Mouse (Mus musculus) lung, postnatal 0 days (tissue): ENCODE measurements around the gene Snx4. TPM values are rescaled to one million over a fixed set of nuclear protein-coding genes. Genes with fewer than 3 reads are reported as not detected.

Source experiments
- ATAC-seq: fragments of 200-750 bp; cut with Nextera tagmentation; 2 replicates; pipeline ENCODE4 v1.8.0; 2017; ENCODE audit warnings: moderate library complexity
- DNase-seq: peaks from one replicate; pipeline ENCODE4 v3.0.0-alpha.2; 2016; ENCODE audit warnings: low spot score
- H3K27ac ChIP-seq: fragments of 300-500 bp; sonication (generic); 2 replicates; pipeline ENCODE4 v1.5.1; 2014; ENCODE audit warnings: antibody characterized with exemption, mild to moderate bottlenecking, low read length, mixed read lengths
- H3K27me3 ChIP-seq: fragments of 300-500 bp; sonication (generic); replicated peaks from 2 replicates; pipeline ENCODE4 v1.6.1; 2014; ENCODE audit warnings: low read length, mixed read lengths; ENCODE audit not compliant: insufficient read depth
- H3K36me3 ChIP-seq: fragments of 300-500 bp; sonication (generic); 2 replicates; pipeline ENCODE4 v1.6.1; 2014; ENCODE audit warnings: low read length, mixed read lengths; ENCODE audit not compliant: insufficient read depth
- H3K4me1 ChIP-seq: fragments of 300-500 bp; sonication (generic); 2 replicates; pipeline ENCODE4 v1.6.1; 2014; ENCODE audit warnings: antibody characterized with exemption, low read depth, low read length, mixed read lengths; ENCODE audit not compliant: insufficient read depth
- H3K4me2 ChIP-seq: fragments of 300-500 bp; sonication (generic); replicated peaks from 2 replicates; pipeline ENCODE4 v1.6.1; 2014; ENCODE audit warnings: low read depth, mild to moderate bottlenecking, low read length, moderate library complexity, mixed read lengths
- H3K4me3 ChIP-seq: fragments of 300-500 bp; sonication (generic); 2 replicates; pipeline ENCODE4 v1.5.1; 2014; ENCODE audit warnings: low read depth, low read length
- H3K9ac ChIP-seq: fragments of 300-500 bp; sonication (generic); replicated peaks from 2 replicates; pipeline ENCODE4 v1.6.1; 2014; ENCODE audit warnings: low read depth, mild to moderate bottlenecking
- H3K9me3 ChIP-seq: fragments of 300-500 bp; sonication (generic); 2 replicates; pipeline ENCODE4 v1.6.1; 2016; ENCODE audit warnings: low read length, mixed read lengths
- CTCF ChIP-seq: IDR thresholded peaks from 2 replicates; pipeline ENCODE4 v1.5.1; 2016; ENCODE audit warnings: antibody characterized with exemption, mild to moderate bottlenecking
- EP300 ChIP-seq: IDR thresholded peaks from 2 replicates; pipeline ENCODE4 v1.6.1; 2016; ENCODE audit warnings: antibody characterized with exemption, mild to moderate bottlenecking, control low read depth
- WGBS: fragments of 180-500 bp; shearing (Covaris S2); extraction: QIAGEN DNeasy Blood & Tissue Kit; methylation state at CpG from one replicate; pipeline ENCODE4 v1.1.7; 2014; 5-methylcytosine and 5-hydroxymethylcytosine counted together
- polyA plus RNA-seq: library from polyadenylated mRNA; unstranded; fragments of >200 nt; fragmentation: Nextera tagmentation; extraction: Ambion mirVana; gene quantifications from 2 replicates; pipeline ENCODE4 v1.2.1, GENCODE M21; 2015

The Snx4 gene
- polyA plus RNA-seq, 1 experiment from 2014 or later, result 121 TPM

DNA sequence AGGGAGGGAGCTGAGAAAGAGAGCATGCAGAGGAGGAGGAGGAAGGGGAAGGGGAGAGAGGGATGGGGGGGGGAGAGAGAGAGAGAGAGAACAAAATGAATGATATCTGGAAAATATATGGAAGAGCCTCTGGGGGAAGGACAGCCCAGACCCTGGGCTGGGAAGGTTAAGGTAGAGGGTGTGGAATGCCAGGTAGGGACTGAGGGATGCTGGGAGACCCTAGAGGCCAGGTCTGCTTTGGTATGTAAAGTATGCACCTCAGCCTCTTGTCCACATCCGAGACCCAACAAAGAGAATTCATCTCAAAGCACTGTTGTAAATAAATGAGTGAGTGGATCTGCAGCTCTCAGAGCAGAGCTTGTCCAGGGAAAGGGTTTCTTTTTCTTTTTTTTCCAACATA is 91.1 kb downstream of the Snx4 start:
- DNase-seq (no peak), ATAC-seq (no peak)
- Histone ChIP-seq H3K36me3 (no peaks in the 10 kb centered on the region), H3K9me3 (no peaks in the 10 kb centered on the region), H3K27me3 (no peaks in the 10 kb centered on the region), H3K4me3 (no peak overlapping the region), H3K9ac (no peak overlapping the region), H3K27ac (no peak overlapping the region), H3K4me1 (no peaks in the 10 kb centered on the region), H3K4me2 (no peak overlapping the region)
- 53% methylated on average over 1 of the region's 1 CpGs for WGBS
- no peak for TF ChIP-seq CTCF
- TF ChIP-seq EP300, result no peak

DNA sequence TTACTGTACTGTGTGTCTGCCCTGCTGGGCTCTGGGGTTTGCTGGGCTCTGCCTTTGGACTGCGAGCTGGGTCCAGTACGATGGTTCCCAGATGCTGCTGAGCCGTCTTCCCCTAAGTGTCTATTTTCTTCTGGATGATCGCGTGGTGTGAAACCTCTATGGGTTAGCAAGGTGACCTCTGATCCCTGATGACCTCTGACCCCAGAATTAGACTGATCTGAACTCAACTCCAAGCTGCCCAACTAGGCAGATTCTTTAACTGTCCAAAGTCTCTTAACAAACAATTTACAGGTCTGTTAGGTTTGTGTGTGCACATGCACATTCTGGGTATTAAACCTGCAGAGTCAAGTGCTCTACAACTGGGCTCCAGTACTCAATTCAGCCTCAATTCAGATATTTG is 91.9 kb downstream of the Snx4 start:
- H3K27ac ChIP-seq, result no peak overlapping the region
- no peaks in the 10 kb centered on the region for H3K36me3 ChIP-seq
- ATAC-seq, result no peak
- no peak overlapping the region for H3K9ac ChIP-seq
- no peaks in the 10 kb centered on the region for H3K4me1 ChIP-seq
- no peaks in the 10 kb centered on the region for H3K9me3 ChIP-seq
- TF ChIP-seq EP300, result no peak
- no peak for DNase-seq
- 65% methylated on average over 5 of the region's 5 CpGs for WGBS
- H3K4me2 ChIP-seq, result no peak overlapping the region
- no peaks in the 10 kb centered on the region for H3K27me3 ChIP-seq
- no peak overlapping the region for H3K4me3 ChIP-seq

DNA sequence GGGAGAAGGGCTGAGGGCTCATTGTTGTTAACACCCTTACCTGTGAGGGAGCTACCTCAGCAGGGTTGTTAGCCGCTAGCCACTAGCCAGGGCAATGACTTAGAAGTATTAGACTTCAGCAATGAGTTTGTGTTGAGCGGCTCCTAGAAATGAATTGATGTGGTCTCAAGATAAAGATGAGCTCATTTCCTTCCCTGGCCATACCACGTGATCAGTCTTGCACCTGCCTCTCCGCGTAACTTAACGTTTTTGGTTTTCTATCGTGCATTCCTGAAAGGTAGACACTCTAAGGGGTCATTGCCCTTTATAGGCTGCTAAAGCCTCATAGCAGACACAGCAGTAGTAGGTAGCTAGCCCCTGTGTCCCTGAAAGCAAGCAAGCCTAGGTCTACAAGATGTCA is 92.4 kb downstream of the Snx4 start:
- no peaks in the 10 kb centered on the region for H3K4me1 ChIP-seq
- ATAC-seq (no peak), DNase-seq (no peak)
- H3K27ac ChIP-seq, result no peak overlapping the region
- TF ChIP-seq EP300, result no peak
- TF ChIP-seq CTCF, result no peak
- WGBS, result 69% methylated on average over 7 of the region's 7 CpGs
- H3K36me3 ChIP-seq, result no peaks in the 10 kb centered on the region
- no peaks in the 10 kb centered on the region for H3K27me3 ChIP-seq
- H3K9ac ChIP-seq, result no peak overlapping the region
- H3K4me3 ChIP-seq, result no peak overlapping the region
- no peak overlapping the region for H3K4me2 ChIP-seq
- no peaks in the 10 kb centered on the region for H3K9me3 ChIP-seq

DNA sequence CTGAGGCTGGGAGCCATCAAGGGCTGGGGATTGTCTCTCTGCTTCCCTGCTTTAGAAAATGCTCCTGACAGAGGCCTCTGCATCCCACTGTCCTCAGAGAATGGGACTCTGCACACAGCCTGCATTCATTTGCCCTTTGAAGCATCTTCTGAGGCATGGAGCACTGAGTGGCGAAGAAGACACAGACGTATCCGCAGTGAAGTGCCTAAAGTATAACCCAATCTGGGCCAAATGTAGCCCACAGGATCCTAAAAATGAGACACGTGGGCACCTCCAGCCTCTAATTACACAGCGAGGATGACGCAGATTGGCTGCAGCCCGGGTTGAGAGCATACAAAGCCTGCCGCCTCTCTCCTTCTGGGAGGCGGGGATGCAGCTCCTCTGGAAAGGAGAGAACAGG is 93.1 kb downstream of the Snx4 start:
- no peak overlapping the region for H3K4me3 ChIP-seq
- H3K4me2 ChIP-seq, result no peak overlapping the region

DNA sequence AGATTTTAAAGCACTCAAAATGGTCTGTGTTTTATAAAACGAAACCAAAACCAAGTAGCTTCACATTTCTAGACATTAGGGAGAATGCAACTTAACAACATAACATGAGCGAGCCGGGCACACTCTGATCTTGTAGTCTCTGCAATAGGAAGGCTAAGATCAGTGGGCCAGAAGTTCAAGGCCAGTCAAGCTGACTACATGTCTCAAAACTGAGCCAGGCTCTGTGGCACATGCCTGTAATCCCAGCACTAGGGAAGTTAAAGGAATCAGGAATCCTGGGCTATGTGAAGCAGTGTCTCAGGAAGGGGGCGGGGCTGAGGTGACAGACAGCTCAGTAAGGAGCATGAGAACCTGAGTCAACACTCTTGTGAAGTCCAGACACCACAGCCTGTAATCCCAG is 93.6 kb downstream of the Snx4 start:
- H3K4me3 ChIP-seq, result no peak overlapping the region
- DNase-seq (peak; percentile 49), ATAC-seq (peak; percentile 44; the same call in 1 of the 2 replicates)
- no peak for TF ChIP-seq CTCF
- no peak for TF ChIP-seq EP300
- H3K4me2 ChIP-seq, result no peak overlapping the region
- WGBS, result 73% methylated on average over 4 of the region's 4 CpGs
- H3K9ac ChIP-seq, result no peak overlapping the region
- H3K27ac ChIP-seq, result no peak overlapping the region
- no peaks in the 10 kb centered on the region for H3K9me3 ChIP-seq
- H3K36me3 ChIP-seq, result no peaks in the 10 kb centered on the region
- no peaks in the 10 kb centered on the region for H3K27me3 ChIP-seq
- H3K4me1 ChIP-seq, result no peaks in the 10 kb centered on the region

More for the DNA sequence above, 93.1 kb downstream of the Snx4 start:
- ATAC-seq, result no peak
- no peak overlapping the region for H3K27ac ChIP-seq
- no peaks in the 10 kb centered on the region for H3K27me3 ChIP-seq
- 67% methylated on average over 9 of the region's 9 CpGs for WGBS
- H3K36me3 ChIP-seq, result no peaks in the 10 kb centered on the region
- H3K9ac ChIP-seq, result no peak overlapping the region
- H3K4me1 ChIP-seq, result no peaks in the 10 kb centered on the region
- H3K9me3 ChIP-seq, result no peaks in the 10 kb centered on the region
- TF ChIP-seq CTCF, result no peak
- TF ChIP-seq EP300, result no peak
- no peak for DNase-seq

DNA sequence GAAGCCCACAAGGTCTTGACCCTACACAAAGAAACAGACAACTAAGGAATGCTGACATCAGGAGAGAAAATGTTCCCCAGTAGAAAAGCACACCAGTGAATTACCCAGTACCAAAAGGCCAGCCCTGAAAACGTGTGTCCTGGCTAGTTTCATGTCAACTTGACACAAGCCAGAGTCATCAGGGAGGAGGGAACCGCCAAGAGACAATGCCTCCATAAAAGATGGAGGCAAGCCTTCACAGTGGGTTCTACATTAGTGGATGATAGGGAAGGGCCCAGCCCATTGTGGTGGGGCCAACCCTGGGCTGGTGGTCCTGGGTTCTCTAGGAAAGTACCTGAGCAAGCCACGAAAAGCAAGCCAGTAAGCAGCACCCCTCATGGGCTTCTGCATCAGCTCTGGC is 95.1 kb downstream of the Snx4 start:
- Histone ChIP-seq H3K4me2 (no peak overlapping the region), H3K4me3 (no peak overlapping the region), H3K27me3 (no peaks in the 10 kb centered on the region), H3K9me3 (no peaks in the 10 kb centered on the region), H3K27ac (no peak overlapping the region), H3K9ac (no peak overlapping the region), H3K4me1 (no peaks in the 10 kb centered on the region), H3K36me3 (no peaks in the 10 kb centered on the region)
- no peak for TF ChIP-seq EP300
- no peak for TF ChIP-seq CTCF
- DNase-seq (no peak), ATAC-seq (no peak)
- WGBS, result 57% methylated on average over 3 of the region's 3 CpGs

DNA sequence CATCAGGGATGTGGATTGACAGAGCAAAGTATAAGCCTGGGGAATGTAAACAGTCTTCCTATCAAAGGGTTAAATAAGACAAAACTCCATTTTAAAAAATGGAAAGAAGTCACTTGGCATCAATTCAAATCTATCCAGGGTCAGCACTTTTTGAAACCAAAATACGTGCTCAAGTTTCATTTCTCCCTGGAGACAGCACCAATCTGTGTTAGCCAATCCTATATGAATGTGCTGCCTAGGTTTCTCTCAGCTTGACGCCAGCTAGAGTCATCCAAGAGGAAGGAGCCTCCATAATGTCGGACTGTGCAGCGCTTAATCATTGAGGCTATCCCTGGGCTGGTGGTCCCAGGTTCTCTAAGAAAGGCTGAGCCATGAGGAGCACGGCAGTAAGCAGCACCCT is 95.9 kb downstream of the Snx4 start:
- no peak overlapping the region for H3K27ac ChIP-seq
- H3K9ac ChIP-seq, result no peak overlapping the region
- H3K4me3 ChIP-seq, result no peak overlapping the region
- H3K9me3 ChIP-seq, result no peaks in the 10 kb centered on the region
- H3K27me3 ChIP-seq, result no peaks in the 10 kb centered on the region
- WGBS, result 47% methylated on average over 5 of the region's 5 CpGs
- DNase-seq, result peak; percentile 9
- H3K4me1 ChIP-seq, result no peaks in the 10 kb centered on the region
- no peak for ATAC-seq
- no peaks in the 10 kb centered on the region for H3K36me3 ChIP-seq
- TF ChIP-seq CTCF (no peak), EP300 (no peak)
- no peak overlapping the region for H3K4me2 ChIP-seq

Other genes with a start within 250 kb of the Snx4 start
- 6.0 and 7.6 TPM in 2 replicates for gene Iqcg, start 195.2 kb upstream of the Snx4 start, polyA plus RNA-seq
- 641 and 670 TPM in 2 replicates for gene Rpl35a, start 195.0 kb upstream of the Snx4 start, polyA plus RNA-seq
- gene Lmln, start 188.9 kb upstream of the Snx4 start, polyA plus RNA-seq, result 1.1 TPM in 2 replicates
- 12.6 and 13.6 TPM in 2 replicates for gene Osbpl11, start 66.4 kb upstream of the Snx4 start, polyA plus RNA-seq
- gene Zfp148, start 129.4 kb downstream of the Snx4 start, polyA plus RNA-seq, result 30.3 and 35.9 TPM in 2 replicates